Mouse (Mus musculus) thymus, postnatal 4 days (tissue): ENCODE measurements around the gene Il34.

Experiments used
- DNase-seq: peaks from one replicate; pipeline ENCODE4 v3.0.0; 2021

The Il34 gene

GRCm38 (mm10) chr8:110726893-110727292, 78.8 kb downstream of the Il34 start:
- DNase-seq, result peak; percentile 89

GRCm38 (mm10) chr8:110725084-110725838, 80.5 kb downstream of the Il34 start:
- no peak for DNase-seq

- DNase-seq, result no peak
These were observed 81.2 kb downstream of the Il34 start for GRCm38 (mm10) chr8:110724493-110724892.

GRCm38 (mm10) chr8:110722414-110723011, 83.2 kb downstream of the Il34 start:
- no peak for DNase-seq

- DNase-seq, result peak; percentile 70
These were observed 83.9 kb downstream of the Il34 start for GRCm38 (mm10) chr8:110721606-110722413.

- peak; percentile 64 for DNase-seq
These were observed 84.8 kb downstream of the Il34 start, which contains the start of gene Mtss1l for GRCm38 (mm10) chr8:110720685-110721598. Gene Mtss1l, plus strand, starts transcription at chr8:110721476.

GRCm38 (mm10) chr8:110719898-110720653, 85.6 kb downstream of the Il34 start:
- no peak for DNase-seq

- peak; percentile 56 for DNase-seq
These were observed 86.6 kb downstream of the Il34 start for GRCm38 (mm10) chr8:110718969-110719670.

- DNase-seq, result no peak
These were observed 87.3 kb downstream of the Il34 start for GRCm38 (mm10) chr8:110718209-110718968.

- no peak for DNase-seq
These were observed 88.6 kb downstream of the Il34 start for GRCm38 (mm10) chr8:110717131-110717530.

- DNase-seq, result no peak
These were observed 89.6 kb downstream of the Il34 start for GRCm38 (mm10) chr8:110716075-110716474.

GRCm38 (mm10) chr8:110714827-110715519, 90.8 kb downstream of the Il34 start:
- no peak for DNase-seq

- no peak for DNase-seq
These were observed 92.7 kb downstream of the Il34 start for GRCm38 (mm10) chr8:110713073-110713472.

GRCm38 (mm10) chr8:110711271-110711934, 94.3 kb downstream of the Il34 start:
- no peak for DNase-seq

- DNase-seq, result no peak
These were observed 95.1 kb downstream of the Il34 start for GRCm38 (mm10) chr8:110710593-110710992.

- DNase-seq, result no peak
These were observed 97.3 kb downstream of the Il34 start for GRCm38 (mm10) chr8:110708429-110708828.

GRCm38 (mm10) chr8:110706288-110706870, 99.3 kb downstream of the Il34 start:
- DNase-seq, result no peak
